Mouse (Mus musculus) thymus, postnatal 36 days (tissue): ENCODE results near the gene Gba.

Experiments used
- DNase-seq, 2 experiments: peaks; one replicate each; pipeline ENCODE4 v3.0.0; 2022; ENCODE audit warnings: mixed read lengths in 2 of 2

Gba gene

GRCm38 (mm10) chr3:89244158-89244981, 41.6 kb downstream of the Gba start:
- DNase-seq: peak; percentile 39 to 50

DNA sequence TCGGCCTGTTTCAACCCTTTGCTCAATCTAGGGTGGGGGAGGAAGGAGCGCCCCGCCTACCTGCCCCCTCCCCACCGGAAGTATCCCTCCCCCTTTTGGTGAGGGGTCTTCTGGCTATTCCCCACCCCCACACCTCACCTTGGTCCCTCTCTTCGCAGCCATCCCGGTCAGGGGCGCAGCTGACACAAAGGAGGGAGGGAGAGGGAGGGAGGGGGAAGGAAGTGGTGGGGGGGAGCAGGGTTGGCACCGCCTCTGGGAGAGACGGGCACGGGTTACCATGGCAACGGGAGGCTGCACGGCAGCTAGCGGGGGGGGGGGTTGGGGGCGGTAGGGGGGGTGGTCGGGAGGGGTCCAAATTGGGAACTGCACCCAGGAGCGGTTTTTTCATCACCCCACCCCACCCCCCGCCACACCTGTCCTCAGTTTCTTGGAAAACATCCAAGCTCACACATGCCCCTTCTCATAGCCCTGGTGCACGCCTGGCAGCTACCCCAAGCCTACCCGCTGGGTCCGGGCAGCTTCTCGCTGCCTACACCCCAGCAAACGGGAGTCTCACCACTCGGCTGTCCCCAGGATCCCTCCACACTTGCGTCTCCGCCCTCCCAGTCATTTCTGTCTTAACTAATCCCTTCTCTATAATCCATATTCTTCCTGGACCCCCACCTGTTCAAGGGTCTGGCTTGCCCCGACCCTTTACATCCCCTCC, 42.4 kb downstream of the Gba start:
- peak; percentile 64 to 76 for DNase-seq

DNA sequence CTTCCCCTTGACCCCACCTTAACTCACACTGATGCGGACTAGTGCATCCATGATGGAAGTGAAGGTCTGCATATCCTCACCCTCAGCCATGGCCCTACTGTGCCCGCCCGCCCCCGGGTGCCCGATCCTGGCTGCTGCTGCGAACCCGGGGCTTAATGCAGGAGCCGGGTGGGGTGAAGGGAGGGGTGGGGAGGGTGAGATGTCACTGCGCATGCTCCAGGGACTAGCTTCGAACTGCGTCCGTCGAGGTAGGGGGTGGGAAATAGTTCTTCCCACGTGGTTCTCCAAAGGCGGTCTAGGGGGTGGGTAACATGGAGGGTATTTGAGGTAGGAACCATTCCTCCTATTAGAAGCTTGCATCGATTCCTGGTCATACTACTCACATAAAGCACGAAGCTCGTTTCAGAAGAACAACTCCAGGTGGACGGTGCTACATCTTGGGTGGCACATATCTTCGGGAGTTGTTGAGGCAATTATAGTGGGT, 43.0 kb downstream of the Gba start, which contains the start of gene Krtcap2:
Krtcap2 (plus strand) TSS at position 279 of the 484 bp plus-strand sequence.
- DNase-seq: peak; percentile 38 to 57

GRCm38 (mm10) chr3:89246261-89247100, 43.8 kb downstream of the Gba start, which contains the start of gene Trim46:
Gene Trim46, minus strand, starts transcription at chr3:89246309.
- peak; percentile 84 for DNase-seq

GRCm38 (mm10) chr3:89247466-89247865, 44.7 kb downstream of the Gba start:
- no peak for DNase-seq

- DNase-seq: peak; percentile 65 to 69
Observed at GRCm38 (mm10) chr3:89250435-89251040, 47.8 kb downstream of the Gba start.

DNA sequence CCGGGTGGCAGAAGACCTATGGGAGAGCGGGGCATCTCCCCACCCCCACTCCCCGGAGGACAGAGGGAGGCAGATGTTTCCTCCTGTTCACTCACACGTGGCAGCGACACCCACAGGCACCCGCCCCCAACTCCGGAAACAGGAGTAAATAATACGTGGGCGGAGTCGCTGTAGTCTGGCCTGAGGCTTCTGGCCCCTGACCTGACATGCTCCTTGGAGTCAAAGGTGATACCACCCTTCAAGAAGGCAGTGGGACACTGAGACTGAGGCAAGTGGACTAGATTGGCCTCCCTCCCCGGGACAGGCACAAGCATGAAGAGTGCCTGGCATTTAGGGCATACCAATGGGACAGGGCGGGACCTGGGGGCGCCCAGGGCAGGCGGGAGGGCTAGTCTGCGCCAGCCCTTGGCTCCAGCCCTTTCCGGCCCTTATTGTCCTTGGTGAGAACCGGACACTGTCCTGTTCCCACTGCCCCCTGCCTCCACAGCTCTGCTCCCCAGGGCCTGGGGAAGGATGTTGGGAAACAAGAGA, 48.7 kb downstream of the Gba start:
- DNase-seq: peak; percentile 77 to 86

GRCm38 (mm10) chr3:89254994-89255393, 52.3 kb downstream of the Gba start:
- DNase-seq: no peak

DNA sequence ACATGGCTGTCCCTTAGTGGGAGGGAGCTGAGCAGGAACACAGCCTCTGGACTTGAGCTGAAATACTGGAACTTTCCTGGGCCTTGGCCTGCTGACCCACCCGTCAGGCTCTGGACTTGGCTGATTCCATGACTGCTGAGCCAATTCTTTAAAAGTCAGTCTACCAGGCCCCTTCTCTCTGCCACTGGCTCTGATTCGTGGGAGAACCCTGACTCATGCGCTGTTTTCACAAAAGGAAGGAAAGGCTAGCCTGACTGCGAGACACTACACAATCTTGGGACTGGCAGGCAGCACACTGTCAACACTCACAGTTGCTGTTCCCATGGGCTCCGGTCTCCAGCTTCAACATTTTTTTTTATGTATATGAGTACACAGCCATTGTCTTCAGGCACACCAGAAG, 53.4 kb downstream of the Gba start:
- DNase-seq: no peak
